Mouse (Mus musculus) CH12.LX (cell line): Measurements from ENCODE around the gene Ankrd26. TPM values are rescaled to one million over a fixed set of nuclear protein-coding genes. Genes with fewer than 3 reads are reported as not detected.
A peak's percentile ranks its signal among the peaks of the same experiment; 100 is the strongest.

Source experiments
- DNase-seq: peaks from one replicate; pipeline ENCODE4 v3.0.0-alpha.2; 2013; ENCODE audit errors: extremely low read depth
- H3K27ac ChIP-seq: 2 replicates; pipeline ENCODE4 v1.5.1; 2012; ENCODE audit warnings: low read depth, mild to moderate bottlenecking, control low read depth, moderate library complexity; ENCODE audit not compliant: insufficient read depth
- H3K27me3 ChIP-seq: replicated peaks from 2 replicates; pipeline ENCODE3; 2012; ENCODE audit warnings: inconsistent platforms
- H3K36me3 ChIP-seq, 2 experiments: replicated peaks in 1 of 2; 2 replicates each; pipeline versions ENCODE3 to v1.6.1; 2012; ENCODE audit warnings: inconsistent platforms in 1 of 2, low read length in 1 of 2, mild to moderate bottlenecking in 1 of 2, mixed read lengths in 1 of 2, moderate library complexity in 1 of 2; ENCODE audit not compliant: control insufficient read depth in 1 of 2, insufficient read depth in 1 of 2
- H3K4me1 ChIP-seq, 2 experiments: 2 replicates each; pipeline ENCODE4 v1.6.1; 2012; ENCODE audit warnings: inconsistent platforms in 1 of 2, moderate library complexity in 1 of 2; ENCODE audit not compliant: insufficient read depth in 2 of 2, control insufficient read depth in 1 of 2
- H3K4me2 ChIP-seq: 2 replicates; pipeline ENCODE4 v1.6.1; 2012; ENCODE audit warnings: low read depth, mild to moderate bottlenecking, control low read depth; ENCODE audit not compliant: poor library complexity, insufficient read depth, severe bottlenecking
- H3K4me3 ChIP-seq, 3 experiments: fragments of 150-350 bp in 1 of 3; sonication (generic) in 1 of 3; replicated peaks in 1 of 3; 2 replicates each; pipeline versions ENCODE3 to v1.5.1; 2011 to 2012; ENCODE audit warnings: low read depth in 2 of 3, low read length in 2 of 3, mild to moderate bottlenecking in 2 of 3, moderate library complexity in 2 of 3, control low read depth in 1 of 3, improper control_type of control experiment in 1 of 3, inconsistent platforms in 1 of 3, mixed read lengths in 1 of 3; ENCODE audit not compliant: poor library complexity in 1 of 3
- H3K79me2 ChIP-seq: replicated peaks from 2 replicates; pipeline ENCODE4 v1.6.1; 2012; ENCODE audit warnings: mild to moderate bottlenecking, moderate library complexity; ENCODE audit not compliant: control insufficient read depth, poor library complexity, insufficient read depth, severe bottlenecking; ENCODE audit errors: extremely low read depth
- H3K9ac ChIP-seq: 2 replicates; pipeline ENCODE4 v1.6.1; 2012; ENCODE audit warnings: low read depth, mild to moderate bottlenecking, control low read depth, moderate library complexity; ENCODE audit not compliant: insufficient read depth
- H3K9me3 ChIP-seq: replicated peaks from 2 replicates; pipeline ENCODE3; 2012; ENCODE audit warnings: low read length, inconsistent platforms, mixed read lengths
- HCFC1 ChIP-seq: IDR thresholded peaks from 2 replicates; pipeline ENCODE4 v1.6.1; 2012; ENCODE audit warnings: low read depth, mild to moderate bottlenecking, inconsistent platforms, low read length, improper control_type of control experiment
- JUN ChIP-seq: IDR thresholded peaks from 2 replicates; pipeline ENCODE4 v1.6.1; 2011; ENCODE audit warnings: low read depth, mild to moderate bottlenecking, low read length, improper control_type of control experiment, moderate library complexity; ENCODE audit not compliant: insufficient read depth
- MXI1 ChIP-seq: IDR thresholded peaks from 2 replicates; pipeline ENCODE4 v1.6.1; 2011; ENCODE audit warnings: mild to moderate bottlenecking, low read depth, low read length, improper control_type of control experiment
- POLR2AphosphoS2 ChIP-seq: IDR thresholded peaks from 2 replicates; pipeline ENCODE4 v1.6.1; 2011; ENCODE audit warnings: low read depth, low read length, improper control_type of control experiment
- SIN3A ChIP-seq: IDR thresholded peaks from 2 replicates; pipeline ENCODE4 v1.6.1; 2012; ENCODE audit warnings: low read length, improper control_type of control experiment, inconsistent platforms
- SMC3 ChIP-seq: IDR thresholded peaks from 2 replicates; pipeline ENCODE4 v1.6.1; 2011; ENCODE audit warnings: low read depth, low read length, improper control_type of control experiment
- USF1 ChIP-seq: IDR thresholded peaks from 2 replicates; pipeline ENCODE4 v1.6.1; 2014; ENCODE audit warnings: low read depth, mild to moderate bottlenecking, inconsistent platforms, low read length, improper control_type of control experiment
- USF2 ChIP-seq: conservative IDR thresholded peaks from 2 replicates; pipeline ENCODE4 v1.6.1; 2011; ENCODE audit warnings: low read depth, low read length, improper control_type of control experiment
- ZKSCAN1 ChIP-seq: IDR thresholded peaks from 2 replicates; pipeline ENCODE4 v1.6.1; 2012; ENCODE audit warnings: low read depth, inconsistent platforms, low read length, improper control_type of control experiment, borderline replicate concordance
- ZNF384 ChIP-seq: IDR thresholded peaks from 2 replicates; pipeline ENCODE4 v1.6.1; 2012; ENCODE audit warnings: low read depth, low read length, improper control_type of control experiment, inconsistent platforms
- dilution Hi-C: fragments of 300-500 bp; cut with MboI; formaldehyde crosslinking; loops from 2 replicates; pipeline ENCODE4 v1.14.3; 2020; ENCODE audit warnings: low sequenced_read_pairs; ENCODE audit not compliant: extremely low pct_unique_long_range_greater_than_20kb, extremely low pct_ligation_motif_present
- in situ Hi-C: fragments of 300-500 bp; cut with MboI; formaldehyde crosslinking; loops from 3 replicates; pipeline ENCODE4 v1.14.3; 2019; ENCODE audit warnings: low sequenced_read_pairs, low pct_ligation_motif_present, low pct_unique_long_range_greater_than_20kb, mixed read lengths
- polyA plus RNA-seq: library from polyadenylated mRNA; unstranded; fragments of >175 nt; gene quantifications from 2 replicates; pipeline ENCODE4 v1.2.1, GENCODE M21; 2012; ENCODE audit warnings: low read depth; ENCODE audit not compliant: insufficient read length
- total RNA-seq, 2 experiments: library from RNA; depleted of rRNA; stranded (reverse); fragments of 300-350 nt in 1 of 2; fragments of >200 nt in 1 of 2; gene quantifications; 2 replicates each; pipeline ENCODE4 v1.2.3; 2012 to 2014

Ankrd26 gene
- total and polyA plus RNA-seq, 3 experiments: 5.2 to 9.4 (median 8.1) TPM

GRCm38 (mm10) chr6:118533381-118533780 lies 28.6 kb downstream of the Ankrd26 start:
- H3K4me1 ChIP-seq: no peaks in the 10 kb centered on the region
- H3K27ac ChIP-seq: no peak overlapping the region
- H3K27me3 ChIP-seq: no peaks in the 10 kb centered on the region
- no peak for DNase-seq
- TF ChIP-seq ZNF384 (0 out of 2 replicates have a peak, but pooled peaks have one; percentile 15), USF2 (no peak), POLR2AphosphoS2 (no peak)
- H3K79me2 ChIP-seq: no peaks in the 10 kb centered on the region
- in situ Hi-C loops (no loop called here), dilution Hi-C loops (no loop called here)
- H3K36me3 ChIP-seq: peaks cover 37 to 61% of the 10 kb centered on the region in 2 experiments
- no peak overlapping the region for H3K9ac ChIP-seq
- H3K4me2 ChIP-seq: no peak overlapping the region
- no peaks in the 10 kb centered on the region for H3K9me3 ChIP-seq
- H3K4me3 ChIP-seq: no peak overlapping the region

GRCm38 (mm10) chr6:118520668-118521067 lies 41.4 kb downstream of the Ankrd26 start:
- no peak overlapping the region for H3K27ac ChIP-seq
- in situ Hi-C loops (no loop called here), dilution Hi-C loops (no loop called here)
- H3K36me3 ChIP-seq: peaks cover 43 to 84% of the 10 kb centered on the region in 2 experiments
- H3K27me3 ChIP-seq: no peaks in the 10 kb centered on the region
- H3K9ac ChIP-seq: no peak overlapping the region
- H3K9me3 ChIP-seq: no peaks in the 10 kb centered on the region
- no peak for TF ChIP-seq ZKSCAN1
- TF ChIP-seq USF1: no peak
- TF ChIP-seq JUN: no peak
- TF ChIP-seq MXI1: no peak
- no peak overlapping the region for H3K4me2 ChIP-seq
- DNase-seq: no peak
- no peak overlapping the region for H3K4me3 ChIP-seq
- no peaks in the 10 kb centered on the region for H3K79me2 ChIP-seq
- H3K4me1 ChIP-seq: no peaks in the 10 kb centered on the region

- Histone ChIP-seq H3K9me3 (no peaks in the 10 kb centered on the region), H3K36me3 (peaks cover 36 to 65% of the 10 kb centered on the region in 2 experiments), H3K79me2 (no peaks in the 10 kb centered on the region), H3K27ac (no peak overlapping the region), H3K27me3 (no peaks in the 10 kb centered on the region), H3K9ac (no peak overlapping the region), H3K4me2 (no peak overlapping the region), H3K4me3 (no peak overlapping the region), H3K4me1 (no peaks in the 10 kb centered on the region)
- dilution Hi-C loops (no loop called here), in situ Hi-C loops (no loop called here)
- TF ChIP-seq SMC3: no peak
- no peak for TF ChIP-seq ZNF384
- no peak for TF ChIP-seq SIN3A
- no peak for TF ChIP-seq HCFC1
- TF ChIP-seq USF1: no peak
- DNase-seq: no peak
These were observed 48.6 kb downstream of the Ankrd26 start for GRCm38 (mm10) chr6:118513335-118514012.
